Mouse (Mus musculus): ENCODE measurements around the gene Gm10378.
"Not testable (repeated sequence)": the region's sequence is repeated elsewhere in the genome, so short reads cannot be mapped to it uniquely, and the experiment has no call there.

- TF ChIP-seq POLR2A (IDR thresholded peaks at IDR 0.05; ENCODE audit: low read depth, low read length); ZC3H11A (IDR thresholded peaks at IDR 0.05; ENCODE audit: low read depth, low read length); CTCF (conservative IDR thresholded peaks at IDR 0.05 in 1 of 2, IDR thresholded peaks at IDR 0.05 in 1 of 2; ENCODE audit: low read depth in 2 of 2, low read length in 2 of 2); MAFK (IDR thresholded peaks at IDR 0.05; ENCODE audit: insufficient replicate concordance, low read length); USF2 (conservative IDR thresholded peaks at IDR 0.05; ENCODE audit: low read depth, low read length); EP300 (IDR thresholded peaks at IDR 0.05; ENCODE audit: low read length); MEF2A (IDR thresholded peaks at IDR 0.05; ENCODE audit: borderline replicate concordance, low read depth, low read length): not testable (repeated sequence)
Observed at GRCm38 (mm10) chr14:42641817-42642216, 13.9 kb upstream of the Gm10378 start, which contains the start of gene Gm3633.

Data from CH12.LX (cell line).